Mouse (Mus musculus) c-Kit-positive CD71-positive TER-119-negative erythroid progenitor cells, embryonic 14.5 days (primary cell): ENCODE data around the gene Ccnjl.

Source experiments
- DNase-seq: peaks from one replicate; pipeline ENCODE4 v3.0.0-alpha.2; 2013; ENCODE audit warnings: low read depth

Gene Ccnjl

GRCm38 (mm10) chr11:43569188-43569587, 40.6 kb downstream of the Ccnjl start:
- DNase-seq = no peak

DNA sequence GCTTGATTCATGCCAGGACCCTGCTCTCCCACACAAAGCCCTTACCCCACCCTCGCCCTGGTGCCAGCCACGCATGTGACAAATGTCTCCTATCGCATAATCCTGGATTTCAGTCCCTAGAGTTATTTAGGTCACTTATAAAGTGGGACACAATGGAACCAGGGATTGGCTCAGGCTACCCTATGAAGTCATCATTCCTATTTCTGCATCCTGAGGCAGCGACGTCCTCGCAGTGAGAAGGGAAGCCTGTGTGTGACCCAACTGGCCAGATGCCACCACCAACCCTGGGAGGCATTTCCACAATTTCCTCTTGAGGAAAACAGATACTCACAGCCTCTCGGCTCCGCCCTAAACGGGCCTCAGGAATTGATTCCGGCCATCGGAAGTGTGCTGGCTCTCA, 41.0 kb downstream of the Ccnjl start:
- DNase-seq = no peak

GRCm38 (mm10) chr11:43575061-43575375, 46.4 kb downstream of the Ccnjl start:
- DNase-seq = no peak

GRCm38 (mm10) chr11:43575376-43576151, 47.0 kb downstream of the Ccnjl start:
- DNase-seq = no peak

DNA sequence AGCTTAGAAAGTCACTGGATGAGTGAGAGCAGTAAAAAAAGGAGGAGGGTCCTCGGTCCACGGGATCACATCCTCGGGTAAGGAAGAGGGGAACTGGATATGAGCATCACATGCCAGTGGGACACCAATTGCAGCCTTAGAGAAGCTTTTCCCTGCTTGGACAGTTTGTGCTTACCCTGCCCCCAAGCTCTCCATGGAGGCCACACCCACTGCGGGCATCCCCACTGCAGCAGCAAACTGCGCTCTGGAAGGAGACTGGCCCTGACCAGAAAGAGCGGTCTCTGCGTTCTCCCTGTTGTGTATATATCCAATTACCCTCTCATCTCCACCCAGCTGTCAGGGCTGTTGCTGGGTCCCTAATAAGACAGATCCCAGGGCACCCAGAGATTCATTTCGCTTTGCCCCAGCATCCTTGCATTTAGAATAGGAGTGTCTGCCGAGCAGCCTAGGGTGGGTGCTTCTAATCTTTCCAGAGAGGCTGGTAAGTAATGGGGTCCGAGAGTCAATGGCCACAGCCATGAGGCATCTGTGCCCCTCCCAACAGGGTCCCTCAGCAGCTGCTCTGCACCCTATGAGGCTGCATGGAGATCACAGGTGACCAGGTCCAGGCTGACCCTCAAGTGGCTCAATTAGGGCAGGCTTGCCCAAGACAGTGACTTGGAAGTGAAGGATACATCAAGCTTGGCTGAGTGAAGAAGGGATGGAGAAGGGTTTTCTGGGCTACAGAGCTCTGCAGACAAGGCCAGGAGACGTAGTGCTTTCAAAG, 49.3 kb downstream of the Ccnjl start:
- no peak for DNase-seq

GRCm38 (mm10) chr11:43585211-43586005, 56.8 kb downstream of the Ccnjl start:
- DNase-seq = no peak

DNA sequence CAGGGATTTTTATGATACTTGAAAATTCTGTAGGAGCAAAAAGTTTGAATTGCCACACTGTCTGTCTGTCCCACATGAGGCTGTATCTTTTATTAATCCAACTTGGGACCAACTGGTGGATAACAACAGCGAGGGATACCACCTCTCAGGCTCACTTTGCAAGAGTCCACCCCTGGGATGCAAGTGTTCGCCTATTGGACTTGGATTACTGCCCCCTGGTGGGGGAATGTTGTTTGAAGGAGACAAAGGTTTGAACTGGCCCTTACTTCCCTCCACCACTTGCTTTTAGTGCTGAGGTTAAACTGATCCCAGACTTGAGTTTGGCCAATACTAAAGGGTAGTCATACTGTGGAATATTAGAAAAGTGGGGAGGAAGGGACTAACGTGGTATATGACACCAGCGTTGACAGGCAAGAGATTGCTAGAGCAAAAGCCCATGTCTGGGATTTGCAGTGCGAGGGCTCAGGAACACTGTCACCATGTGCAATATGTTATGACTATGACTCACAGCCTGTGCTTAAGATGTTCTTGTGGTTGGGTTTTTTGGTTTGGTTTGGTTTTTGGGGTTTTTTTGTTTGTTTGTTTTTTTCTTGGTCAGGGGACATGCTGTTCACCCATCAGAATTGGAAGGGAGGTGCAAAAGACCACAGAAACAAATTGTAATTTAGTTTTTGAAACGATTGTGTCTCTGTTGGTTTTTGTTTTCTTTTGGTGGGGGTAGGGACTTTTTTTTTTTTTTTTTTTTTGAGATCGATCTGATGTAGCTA, 57.9 kb downstream of the Ccnjl start, which contains the start of gene 4933415A04Rik:
Gene 4933415A04Rik, plus strand, starts transcription at position 717 of the 767 bp plus-strand sequence.
- DNase-seq = peak; percentile 28

DNA sequence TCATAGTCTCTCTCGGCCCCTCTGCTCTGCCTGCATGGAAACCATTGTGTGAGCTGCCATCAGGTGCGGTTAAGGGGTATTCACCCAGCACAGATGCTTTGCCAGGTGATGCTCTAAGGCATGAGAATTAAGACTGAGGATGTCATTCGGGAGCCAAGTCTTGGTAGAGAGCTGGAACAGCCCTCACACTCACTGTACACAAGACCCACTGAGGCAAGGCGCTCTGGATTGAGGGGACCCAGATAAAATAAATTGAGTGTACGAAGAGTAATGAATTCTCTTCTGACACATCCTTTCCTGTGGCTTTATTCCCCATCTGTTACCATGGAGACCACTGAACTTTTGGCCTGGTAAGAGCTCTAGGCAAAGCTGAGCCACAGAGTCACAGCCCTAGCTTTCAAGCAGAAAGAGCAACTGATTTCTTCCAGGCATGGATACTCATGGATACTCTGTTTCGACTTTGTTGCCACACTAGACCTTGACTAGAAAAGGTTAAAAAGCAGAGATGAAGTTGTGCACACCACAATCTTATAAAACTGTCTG, 61.0 kb downstream of the Ccnjl start:
- no peak for DNase-seq

DNA sequence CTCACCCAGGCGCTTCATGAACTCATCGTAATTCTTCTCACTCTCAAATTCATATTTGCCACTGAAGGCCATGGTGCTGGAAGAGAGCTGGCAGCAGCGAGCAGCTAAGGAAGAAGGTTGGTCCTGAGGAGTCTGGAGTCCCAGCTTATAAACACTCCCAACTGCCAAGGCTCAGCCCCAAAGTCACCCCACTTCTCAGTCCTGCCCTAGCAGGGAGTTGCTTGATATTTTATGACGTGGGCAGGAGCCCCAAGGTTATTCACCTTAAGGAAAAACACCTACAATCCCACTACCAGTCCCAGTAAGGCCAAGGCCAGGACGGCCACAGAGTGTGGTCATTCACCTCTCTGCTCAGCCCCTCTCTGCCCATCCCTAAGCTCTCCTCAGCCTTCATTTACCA, 72.9 kb downstream of the Ccnjl start, which contains the start of gene Fabp6:
Gene Fabp6, minus strand, starts transcription at position 101 of the 400 bp plus-strand sequence.
- no peak for DNase-seq

DNA sequence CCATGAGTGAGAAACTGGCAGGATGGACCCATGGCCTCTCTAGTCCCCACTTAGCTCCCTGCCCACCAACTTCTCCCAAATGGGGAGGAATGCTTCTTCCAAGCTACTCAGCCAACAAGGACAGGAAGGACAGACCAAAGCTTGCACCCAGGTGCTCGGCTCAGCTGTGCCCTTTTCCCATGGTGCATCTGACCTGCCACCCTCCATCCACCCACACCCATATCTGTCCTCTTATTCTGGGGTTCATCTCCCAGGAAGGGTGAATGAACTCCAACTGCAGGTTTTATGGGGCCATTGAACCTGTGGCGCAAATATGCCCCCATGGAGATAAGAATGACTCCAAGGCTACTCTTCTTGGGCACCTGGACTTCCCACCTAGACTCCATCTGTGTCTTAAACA, 75.6 kb downstream of the Ccnjl start:
- no peak for DNase-seq

DNA sequence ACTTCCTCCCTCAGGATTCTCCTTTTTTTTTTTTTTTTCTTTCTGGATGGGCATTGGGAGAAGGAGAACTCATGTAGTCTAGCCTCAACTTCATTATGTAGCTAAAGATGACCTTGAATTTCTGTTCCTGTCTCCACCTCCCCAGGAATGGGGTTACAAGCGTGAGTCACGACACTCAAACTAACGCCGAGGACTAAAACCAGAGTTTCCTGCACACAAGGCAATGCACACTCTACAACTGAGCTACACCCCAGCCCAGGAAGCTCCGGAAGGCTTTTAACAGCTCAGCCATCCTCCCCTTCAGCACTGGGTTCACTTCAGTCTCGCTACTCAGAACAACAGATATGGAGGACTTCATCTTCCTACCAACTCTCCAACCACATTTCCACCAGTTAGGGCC, 76.3 kb downstream of the Ccnjl start:
- no peak for DNase-seq

DNA sequence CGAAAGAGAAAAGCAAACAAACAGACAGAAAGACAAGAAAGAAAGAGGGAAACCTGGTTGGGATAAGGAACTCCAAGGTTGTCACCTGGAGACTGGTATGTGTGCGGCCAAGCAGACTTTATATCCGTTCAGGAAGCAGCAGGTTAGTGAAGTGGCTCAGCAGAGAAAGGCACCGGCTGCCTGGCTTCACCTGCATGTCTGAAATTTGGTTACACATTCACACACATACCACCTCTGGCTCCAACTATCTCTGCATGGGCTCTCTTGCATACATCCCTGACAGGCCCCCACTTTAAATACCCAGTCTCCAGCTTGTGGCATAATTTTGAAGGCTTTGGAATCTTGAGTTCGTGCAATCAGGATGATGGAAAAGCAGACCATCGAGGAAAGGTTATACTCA, 77.3 kb downstream of the Ccnjl start:
- DNase-seq = no peak

DNA sequence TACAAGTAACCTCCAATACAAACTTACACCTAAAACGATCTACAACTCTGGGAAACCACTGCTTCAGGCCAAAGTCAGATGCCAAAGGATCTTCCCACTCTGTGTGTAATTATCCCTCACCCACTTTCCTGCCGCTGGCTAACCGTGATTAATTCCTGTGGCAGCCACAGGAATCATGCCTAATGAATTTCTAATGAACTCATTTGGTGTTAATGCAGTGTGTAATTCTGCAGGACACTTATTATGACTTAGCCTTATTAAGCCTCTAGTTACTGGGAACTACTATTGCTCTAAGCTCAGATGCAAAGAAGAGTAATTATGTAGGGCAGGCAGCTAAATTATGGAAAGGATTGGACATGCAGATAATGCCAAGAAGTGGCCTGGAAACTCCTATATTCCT, 79.9 kb downstream of the Ccnjl start:
- DNase-seq = no peak

GRCm38 (mm10) chr11:43610006-43610661, 81.5 kb downstream of the Ccnjl start:
- DNase-seq = no peak

DNA sequence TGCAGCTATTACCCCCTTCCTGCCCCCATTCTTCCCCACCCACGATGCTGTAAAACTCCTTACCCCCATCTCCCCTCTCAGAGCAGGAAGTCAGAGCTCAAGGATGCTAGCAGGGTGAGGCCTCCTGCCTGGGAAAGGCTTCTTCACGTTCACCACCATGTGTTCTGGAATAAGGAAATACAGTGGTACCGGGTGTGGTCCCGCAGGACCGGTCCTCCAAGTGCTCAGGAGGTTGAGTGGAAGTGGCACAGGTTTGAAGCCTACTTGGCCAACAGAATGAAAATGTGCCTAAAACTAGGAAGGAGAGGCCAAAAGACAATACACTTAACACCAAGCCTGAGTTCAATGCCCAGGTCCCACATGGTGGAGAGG, 82.1 kb downstream of the Ccnjl start:
- no peak for DNase-seq

- peak; percentile 51 for DNase-seq
These were observed 84.4 kb downstream of the Ccnjl start for GRCm38 (mm10) chr11:43612834-43613488.

- DNase-seq = no peak
These were observed 89.3 kb downstream of the Ccnjl start for GRCm38 (mm10) chr11:43617924-43618323.

DNA sequence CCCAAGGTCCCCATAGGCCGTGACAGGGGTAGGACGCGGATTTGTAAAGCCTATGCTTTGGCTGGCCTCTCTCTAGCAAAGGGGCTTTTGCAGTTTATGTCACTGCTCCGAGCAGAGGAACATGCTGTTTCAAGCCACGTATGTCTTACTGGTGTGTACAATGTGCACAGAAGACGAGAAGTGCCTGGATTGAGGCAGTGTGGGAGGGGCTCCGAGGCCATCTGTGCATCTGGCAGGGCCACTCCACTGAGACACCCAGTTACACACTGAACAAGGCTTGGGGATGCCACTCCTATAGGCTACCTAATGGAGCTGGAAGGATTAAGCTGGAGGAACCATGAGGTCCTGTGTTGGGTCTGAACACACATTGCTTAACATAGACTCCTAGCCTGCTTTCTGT, 89.8 kb downstream of the Ccnjl start:
- DNase-seq = no peak

GRCm38 (mm10) chr11:43621769-43622168, 93.2 kb downstream of the Ccnjl start:
- no peak for DNase-seq

DNA sequence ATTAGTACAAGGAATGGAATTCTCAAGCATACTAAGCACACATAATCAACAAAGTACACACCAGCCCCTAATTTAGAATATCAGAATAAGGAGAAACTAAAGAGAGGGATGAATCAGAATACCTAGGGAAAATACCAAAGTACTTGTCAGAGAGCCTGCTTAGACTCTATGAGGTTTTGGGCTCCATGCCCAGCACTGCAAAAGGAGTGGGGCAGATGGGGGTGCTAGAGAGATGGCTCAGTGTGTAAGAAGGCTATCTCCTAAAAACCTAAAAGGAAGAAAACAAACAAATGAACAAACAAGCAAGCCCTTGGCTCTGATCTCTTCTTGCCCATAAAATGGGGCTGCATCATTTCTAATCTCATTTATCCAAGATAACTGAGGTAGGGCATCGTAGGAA, 95.8 kb downstream of the Ccnjl start:
- DNase-seq = no peak
